Mouse (Mus musculus) small intestine, adult 2 months (tissue): ENCODE measurements around the gene Dis3.

Source experiments
- CTCF ChIP-seq: fragments of 200-500 bp; IDR thresholded peaks from 2 replicates; pipeline ENCODE4 v1.5.1; 2012; ENCODE audit warnings: low read depth, mild to moderate bottlenecking, control low read depth, inconsistent platforms, low read length, moderate library complexity, mixed read lengths; ENCODE audit not compliant: insufficient replicate concordance, insufficient read length; ENCODE audit errors: extremely low read depth
- POLR2A ChIP-seq: fragments of 200-500 bp; IDR thresholded peaks from 2 replicates; pipeline ENCODE4 v1.6.1; 2012; ENCODE audit warnings: low read depth, mild to moderate bottlenecking, control low read depth, inconsistent platforms, low read length, moderate library complexity

DNA sequence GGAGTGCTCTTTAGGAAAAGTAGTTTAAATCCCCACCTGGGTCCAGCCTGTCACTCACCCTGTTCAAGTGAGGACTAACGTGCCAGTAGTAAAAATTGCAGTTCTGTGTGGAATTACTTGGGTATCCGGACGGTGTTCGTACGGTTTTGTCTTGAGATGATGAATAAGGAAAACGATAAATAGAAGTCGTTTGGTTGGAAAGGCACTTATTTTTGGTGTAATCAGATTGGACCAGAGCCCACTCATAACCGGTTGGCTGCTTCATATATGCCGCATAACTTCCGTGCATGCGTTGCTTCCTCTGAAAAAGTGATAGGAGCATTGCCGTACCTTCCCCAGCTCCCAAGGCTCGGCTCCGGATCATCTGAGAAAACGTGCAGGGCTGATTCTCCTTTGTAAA, 52.8 kb downstream of the Dis3 start:
- TF ChIP-seq CTCF (no peak), POLR2A (no peak)
